Mouse (Mus musculus) ES-Bruce4 (cell line): ENCODE measurements around the gene Agpat1.

ENCODE experiments used
- CTCF ChIP-seq: IDR thresholded peaks from one replicate; pipeline ENCODE4 v1.8.1; 2011; ENCODE audit warnings: low read depth, low read length
- EP300 ChIP-seq: IDR thresholded peaks from 2 replicates; pipeline ENCODE4 v1.6.1; 2011; ENCODE audit warnings: low read depth, low read length; ENCODE audit not compliant: insufficient read depth
- POLR2A ChIP-seq: IDR thresholded peaks from one replicate; pipeline ENCODE4 v1.8.1; 2011; ENCODE audit warnings: low read length; ENCODE audit not compliant: insufficient read depth

GRCm38 (mm10) chr17:34607997-34608396 is 3.9 kb downstream of the Agpat1 start:
- TF ChIP-seq POLR2A (no peak), CTCF (no peak), EP300 (no peak)
